In the genomic region with DNA sequence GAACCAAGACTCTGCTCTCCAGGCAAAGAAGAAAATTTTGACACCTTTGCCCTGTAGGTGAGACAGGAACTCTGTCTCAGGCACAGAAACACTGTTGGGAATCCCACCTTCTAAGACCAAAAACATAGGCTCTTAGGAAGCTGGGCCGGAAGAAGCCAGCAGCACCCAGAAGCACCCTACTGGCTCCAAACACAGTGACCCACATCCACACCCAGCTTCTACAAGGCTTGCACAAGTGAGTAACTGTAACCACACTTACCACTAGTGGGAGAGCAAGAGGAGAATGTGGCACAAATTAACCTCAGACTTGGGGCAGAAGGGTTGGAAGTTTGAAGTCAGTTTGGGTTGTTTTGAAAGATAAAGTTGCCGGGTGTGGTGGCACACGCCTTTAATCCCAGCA, we compare ENCODE assay signal across 9 mouse cellular contexts. TPM values are rescaled to one million over a fixed set of nuclear protein-coding genes. Genes with fewer than 3 reads are reported as not detected.
DNase-seq lines count a peak whose midpoint lies in the region; ATAC-seq and TF ChIP-seq lines count a peak whose summit lies in the region.
"Had no signal": no experiment of that assay in that cellular context is flagged by ENCODE, and none has a peak within 500 bp of the region (broad histone marks: within the 10 kb centered on the region; RNA-seq: fewer than 3 reads in every experiment).

No protein-coding gene starts in this region.

- no peaks in the 10 kb centered on the region for H3K27me3 ChIP-seq in heart, postnatal 0 days (ENCODE audit: control insufficient read depth, insufficient read depth, low read length)
- no peaks in the 10 kb centered on the region for H3K27me3 ChIP-seq in embryonic facial prominence, embryonic 10.5 days (replicated peaks; ENCODE audit: low read depth, poor library complexity, severe bottlenecking)
- H3K27me3 ChIP-seq in liver, embryonic 16.5 days (ENCODE audit: control insufficient read depth, insufficient read depth, low read depth, low read length) = no peaks in the 10 kb centered on the region

- H3K9me3 ChIP-seq in heart, postnatal 0 days (replicated peaks; ENCODE audit: control insufficient read depth, low read length) = no peaks in the 10 kb centered on the region
- no peaks in the 10 kb centered on the region for H3K9me3 ChIP-seq in embryonic facial prominence, embryonic 10.5 days
- no peaks in the 10 kb centered on the region for H3K9me3 ChIP-seq in liver, embryonic 16.5 days (replicated peaks; ENCODE audit: control insufficient read depth, low read length)

- peak overlapping the region; percentile 91 for H3K27ac ChIP-seq in heart, postnatal 0 days (ENCODE audit: low read depth)
- H3K27ac ChIP-seq in embryonic facial prominence, embryonic 10.5 days (replicated peaks) = peak overlapping the region; percentile 81
- H3K27ac ChIP-seq in liver, embryonic 16.5 days (ENCODE audit: low read length) = peak overlapping the region; percentile 83

- WGBS in heart, postnatal 0 days = 71% methylated on average over 3 of the region's 3 CpGs
- WGBS in embryonic facial prominence, embryonic 10.5 days = 81% methylated on average over 3 of the region's 3 CpGs
- WGBS in liver, embryonic 16.5 days (ENCODE audit: insufficient replicate concordance) = 24% methylated on average over 3 of the region's 3 CpGs

- H3K4me1 ChIP-seq in heart, postnatal 0 days (ENCODE audit: control insufficient read depth, insufficient read depth) = peaks cover 19% of the 10 kb centered on the region
- peaks cover 32% of the 10 kb centered on the region for H3K4me1 ChIP-seq in embryonic facial prominence, embryonic 10.5 days
- H3K4me1 ChIP-seq in liver, embryonic 16.5 days (ENCODE audit: control insufficient read depth, low read depth, low read length) = peaks cover 13% of the 10 kb centered on the region

- TF ChIP-seq EP300 in heart, postnatal 0 days (IDR thresholded peaks at IDR 0.05; ENCODE audit: low read depth) = no peak

- TF ChIP-seq CTCF in heart, postnatal 0 days (IDR thresholded peaks at IDR 0.05; ENCODE audit: low read depth) = no peak

- H3K36me3 ChIP-seq in heart, postnatal 0 days (replicated peaks; ENCODE audit: control insufficient read depth, insufficient read depth, low read length) = no peaks in the 10 kb centered on the region
- H3K36me3 ChIP-seq in embryonic facial prominence, embryonic 10.5 days (replicated peaks) = no peaks in the 10 kb centered on the region
- no peaks in the 10 kb centered on the region for H3K36me3 ChIP-seq in liver, embryonic 16.5 days (ENCODE audit: control insufficient read depth, insufficient read depth)

- ATAC-seq in heart, postnatal 0 days (ENCODE audit: insufficient read depth, low read depth) = no peak
- no peak for ATAC-seq in liver, embryonic 16.5 days (ENCODE audit: low read depth)

- DNase-seq in heart, postnatal 0 days (ENCODE audit: low spot score) = peak; percentile 5
- DNase-seq in heart, postnatal 25 days (ENCODE audit: low spot score) = no peak
- DNase-seq in CD4-positive helper T cell, adult 2 months (ENCODE audit: low read depth, low spot score) = peak; percentile 73
- no peak for DNase-seq in embryonic facial prominence, embryonic 10.5 days (ENCODE audit: low spot score)
- DNase-seq in frontal cortex, adult 2 months (ENCODE audit: extremely low spot score in 1 of 2, low spot score in 1 of 2) = no peak
- DNase-seq in gastrocnemius, postnatal 10 days = no peak
- no peak for DNase-seq in adrenal gland, postnatal 10 days

- H3K9ac ChIP-seq in heart, postnatal 0 days (replicated peaks; ENCODE audit: low read depth, low read length) = peak overlapping the region; percentile 15; the same call in 1 of the 2 replicates
- H3K9ac ChIP-seq in liver, embryonic 16.5 days (ENCODE audit: low read depth, low read length) = no peak overlapping the region

- H3K4me2 ChIP-seq in heart, postnatal 0 days (ENCODE audit: low read depth, low read length) = peak overlapping the region; percentile 40
- H3K4me2 ChIP-seq in liver, embryonic 16.5 days (ENCODE audit: low read depth, low read length) = peak overlapping the region; percentile 20; the same call in 1 of the 2 replicates

- no peak overlapping the region for H3K4me3 ChIP-seq in heart, postnatal 0 days (ENCODE audit: low read depth, low read length)
- H3K4me3 ChIP-seq in embryonic facial prominence, embryonic 10.5 days = 0 out of 2 replicates have a peak overlapping the region, but pooled peaks have one; percentile 18
- no peak overlapping the region for H3K4me3 ChIP-seq in liver, embryonic 16.5 days (ENCODE audit: low read depth, low read length)

- intact Hi-C loops in heart, postnatal 25 days (cut with DNase I) = no loop called here

RNA-seq across cellular contexts. Expression of a gene that starts 22.8 kb away (rescaled TPM):
- total RNA-seq in heart, postnatal 0 days (2014; rRNA removed; ENCODE audit: low replicate concordance) = 16.4 and 52.8 TPM in 2 replicates
- polyA plus RNA-seq in heart, postnatal 0 days (2015; fragmentation: Nextera tagmentation; extraction: Ambion mirVana) = 21.7 and 23.3 TPM in 2 replicates
- total RNA-seq in heart, postnatal 25 days (2021) = 10 to 100 TPM; 10.3 to 13.5 TPM
- polyA plus RNA-seq in embryonic facial prominence, embryonic 10.5 days (2016; fragmentation: Nextera tagmentation; extraction: Ambion mirVana) = 28.4 and 30.2 TPM in 2 replicates
- polyA plus RNA-seq in liver, embryonic 16.5 days (2015; fragmentation: Nextera tagmentation; extraction: Ambion mirVana) = 3.7 TPM in 2 replicates
- 99.9 and 102 TPM in 2 replicates for polyA plus RNA-seq in frontal cortex, adult 2 months (2012; rRNA removed)
- total RNA-seq in gastrocnemius, postnatal 10 days (2021) = 10 to 100 TPM in 1 of 2 experiments, 1 to 10 TPM in 1; 9.1 to 12.3 TPM
- 10 to 100 TPM; 14.6 to 22.4 TPM for total RNA-seq in adrenal gland, postnatal 10 days (2021)

RNA-seq across cellular contexts. Expression of a gene that starts 26.2 kb away (rescaled TPM):
- total RNA-seq in heart, postnatal 0 days (2014; rRNA removed; ENCODE audit: low replicate concordance) = 11.4 and 15.0 TPM in 2 replicates
- polyA plus RNA-seq in heart, postnatal 0 days (2015; fragmentation: Nextera tagmentation; extraction: Ambion mirVana) = 5.2 and 5.6 TPM in 2 replicates
- total RNA-seq in heart, postnatal 25 days (2021) = 10 to 100 TPM in 1 of 2 experiments, 1 to 10 TPM in 1; 10.0 to 12.6 TPM
- 17.2 and 17.6 TPM in 2 replicates for polyA plus RNA-seq in embryonic facial prominence, embryonic 10.5 days (2016; fragmentation: Nextera tagmentation; extraction: Ambion mirVana)
- 18.3 and 21.2 TPM in 2 replicates for polyA plus RNA-seq in liver, embryonic 16.5 days (2015; fragmentation: Nextera tagmentation; extraction: Ambion mirVana)
- 9.5 and 10.0 TPM in 2 replicates for polyA plus RNA-seq in frontal cortex, adult 2 months (2012; rRNA removed)
- 10 to 100 TPM in 1 of 2 experiments, 1 to 10 TPM in 1; 7.3 to 12.6 TPM for total RNA-seq in gastrocnemius, postnatal 10 days (2021)
- 10 to 100 TPM; 21.8 to 25.6 TPM for total RNA-seq in adrenal gland, postnatal 10 days (2021)

RNA-seq across cellular contexts. Expression of a gene that starts 37.2 kb away (rescaled TPM):
- 44.1 and 61.7 TPM in 2 replicates for total RNA-seq in heart, postnatal 0 days (2014; rRNA removed; ENCODE audit: low replicate concordance)
- 39.2 and 40.7 TPM in 2 replicates for polyA plus RNA-seq in heart, postnatal 0 days (2015; fragmentation: Nextera tagmentation; extraction: Ambion mirVana)
- total RNA-seq in heart, postnatal 25 days (2021) = 10 to 100 TPM; 36.6 to 36.7 TPM
- polyA plus RNA-seq in embryonic facial prominence, embryonic 10.5 days (2016; fragmentation: Nextera tagmentation; extraction: Ambion mirVana) = 7.0 and 11.9 TPM in 2 replicates
- 1.4 and 2.2 TPM in 2 replicates for polyA plus RNA-seq in liver, embryonic 16.5 days (2015; fragmentation: Nextera tagmentation; extraction: Ambion mirVana)
- 4.9 and 5.3 TPM in 2 replicates for polyA plus RNA-seq in frontal cortex, adult 2 months (2012; rRNA removed)
- total RNA-seq in gastrocnemius, postnatal 10 days (2021) = 10 to 100 TPM; 50.1 to 70.0 TPM
- total RNA-seq in adrenal gland, postnatal 10 days (2021) = 10 to 100 TPM; 49.1 to 49.2 TPM
- total RNA-seq: neutrophil, adult 5-6 weeks had no signal

Comparison
In these comparisons a context has a peak if more than half of its experiments do, and no peak if none do; other contexts are left out.
1. DNase-seq: peak in heart, postnatal 0 days (single experiment) and CD4-positive helper T cell, adult 2 months (single experiment); none in heart, postnatal 25 days (single experiment), embryonic facial prominence, embryonic 10.5 days (single experiment), frontal cortex, adult 2 months (0 of 2), gastrocnemius, postnatal 10 days (single experiment) and adrenal gland, postnatal 10 days (single experiment).
2. Peak in every context shown above with its lines, with median percentiles within 50 percentile points of each other: H3K27ac ChIP-seq.